Mouse (Mus musculus): Measurements from ENCODE around the gene Sept1. TPM values are rescaled to one million over a fixed set of nuclear protein-coding genes. Genes with fewer than 3 reads are reported as not detected.
A peak's percentile ranks its signal among the peaks of the same experiment; 100 is the strongest.

The Sept1 gene
- polyA plus RNA-seq (2016; fragmentation: Nextera tagmentation; extraction: Ambion mirVana): 22.1 and 28.2 TPM in 2 replicates

GRCm38 (mm10) chr7:127232622-127233367, at the start of gene Sept1, which contains the start of gene Zfp553:
Gene Sept1 (minus strand): TSS chr7:127233130.
Gene Zfp553 (plus strand): TSS chr7:127233061.
- Histone ChIP-seq H3K27me3 (replicated peaks) (no peaks in the 10 kb centered on the region), H3K9ac (peak within 1 kb of the TSS; percentile 90), H3K27ac (ENCODE audit: poor library complexity, severe bottlenecking) (peak within 1 kb of the TSS; percentile 97), H3K9me3 (replicated peaks) (no peaks in the 10 kb centered on the region), H3K4me3 (peak within 1 kb of the TSS; percentile 71), H3K36me3 (peaks cover 50% of the 10 kb centered on the region), H3K4me2 (peak within 1 kb of the TSS; percentile 76), H3K4me1 (replicated peaks) (peaks cover 32% of the 10 kb centered on the region)
- WGBS: under 1% methylated on average over 64 of the region's 64 CpGs
- ATAC-seq (ENCODE audit: insufficient number of reproducible peaks, low FRiP score): peak; percentile 88

- no peak overlapping the region for H3K27ac ChIP-seq (ENCODE audit: poor library complexity, severe bottlenecking)
- H3K4me1 ChIP-seq (replicated peaks): peaks cover 10% of the 10 kb centered on the region; the same call in 1 of the 2 replicates
- no peak overlapping the region for H3K4me3 ChIP-seq
- no peak overlapping the region for H3K4me2 ChIP-seq
- 86% methylated on average over 2 of the region's 2 CpGs for WGBS
- ATAC-seq (ENCODE audit: insufficient number of reproducible peaks, low FRiP score): no peak
- H3K9ac ChIP-seq: no peak overlapping the region
- H3K27me3 ChIP-seq (replicated peaks): no peaks in the 10 kb centered on the region
- H3K36me3 ChIP-seq: no peaks in the 10 kb centered on the region
- H3K9me3 ChIP-seq (replicated peaks): peaks cover 7% of the 10 kb centered on the region; the same call in 1 of the 2 replicates
Measured at GRCm38 (mm10) chr7:127282190-127282589, 49.3 kb upstream of the Sept1 start.

- Histone ChIP-seq H3K9me3 (replicated peaks) (no peaks in the 10 kb centered on the region), H3K4me3 (no peak overlapping the region), H3K36me3 (no peaks in the 10 kb centered on the region), H3K27ac (ENCODE audit: poor library complexity, severe bottlenecking) (peak overlapping the region; percentile 4; the same call in 1 of the 2 replicates), H3K4me1 (replicated peaks) (peaks cover 10% of the 10 kb centered on the region; the same call in 1 of the 2 replicates), H3K27me3 (replicated peaks) (no peaks in the 10 kb centered on the region), H3K4me2 (no peak overlapping the region), H3K9ac (no peak overlapping the region)
- WGBS: 41% methylated on average over 4 of the region's 4 CpGs
- ATAC-seq (ENCODE audit: insufficient number of reproducible peaks, low FRiP score): no peak
Measured at GRCm38 (mm10) chr7:127281114-127281513, 48.2 kb upstream of the Sept1 start.

- WGBS: 45% methylated on average over 3 of the region's 3 CpGs
- no peak overlapping the region for H3K4me3 ChIP-seq
- no peak overlapping the region for H3K9ac ChIP-seq
- no peaks in the 10 kb centered on the region for H3K27me3 ChIP-seq (replicated peaks)
- peaks cover 10% of the 10 kb centered on the region; the same call in 1 of the 2 replicates for H3K4me1 ChIP-seq (replicated peaks)
- no peak overlapping the region for H3K4me2 ChIP-seq
- H3K27ac ChIP-seq (ENCODE audit: poor library complexity, severe bottlenecking): no peak overlapping the region
- no peak for ATAC-seq (ENCODE audit: insufficient number of reproducible peaks, low FRiP score)
- no peaks in the 10 kb centered on the region for H3K9me3 ChIP-seq (replicated peaks)
- no peaks in the 10 kb centered on the region for H3K36me3 ChIP-seq
Measured at GRCm38 (mm10) chr7:127280092-127280491, 47.2 kb upstream of the Sept1 start.

GRCm38 (mm10) chr7:127278311-127278710, 45.4 kb upstream of the Sept1 start:
- Histone ChIP-seq H3K4me1 (replicated peaks) (peaks cover 11% of the 10 kb centered on the region; the same call in 1 of the 2 replicates), H3K9me3 (replicated peaks) (no peaks in the 10 kb centered on the region), H3K4me2 (no peak overlapping the region), H3K27me3 (replicated peaks) (no peaks in the 10 kb centered on the region), H3K27ac (ENCODE audit: poor library complexity, severe bottlenecking) (no peak overlapping the region), H3K36me3 (no peaks in the 10 kb centered on the region), H3K4me3 (no peak overlapping the region), H3K9ac (no peak overlapping the region)
- ATAC-seq (ENCODE audit: insufficient number of reproducible peaks, low FRiP score): no peak
- 22% methylated on average over 8 of the region's 8 CpGs for WGBS

GRCm38 (mm10) chr7:127276519-127276961, 43.6 kb upstream of the Sept1 start:
- Histone ChIP-seq H3K4me1 (replicated peaks) (peaks cover 22% of the 10 kb centered on the region), H3K4me2 (no peak overlapping the region)
- ATAC-seq (ENCODE audit: insufficient number of reproducible peaks, low FRiP score): no peak

GRCm38 (mm10) chr7:127273925-127274789, 41.2 kb upstream of the Sept1 start, which contains the start of gene Sephs2:
Gene Sephs2 (minus strand): TSS chr7:127274055.
- Histone ChIP-seq H3K4me1 (replicated peaks) (peaks cover 12% of the 10 kb centered on the region), H3K4me3 (peak within 1 kb of the TSS; percentile 79), H3K36me3 (peaks cover 28% of the 10 kb centered on the region), H3K9ac (peak within 1 kb of the TSS; percentile 92), H3K9me3 (replicated peaks) (0 out of 2 replicates have a peak, but pooled peaks cover under 1% of the 10 kb centered on the region), H3K27me3 (replicated peaks) (no peaks in the 10 kb centered on the region), H3K27ac (ENCODE audit: poor library complexity, severe bottlenecking) (peak within 1 kb of the TSS; percentile 74), H3K4me2 (peak within 1 kb of the TSS; percentile 74)
- ATAC-seq (ENCODE audit: insufficient number of reproducible peaks, low FRiP score): peak; percentile 93
- WGBS: 3% methylated on average over 39 of the region's 39 CpGs

More at GRCm38 (mm10) chr7:127276519-127276961, 43.6 kb upstream of the Sept1 start:
- Histone ChIP-seq H3K27me3 (replicated peaks) (no peaks in the 10 kb centered on the region), H3K36me3 (peaks cover 8% of the 10 kb centered on the region), H3K27ac (ENCODE audit: poor library complexity, severe bottlenecking) (no peak overlapping the region), H3K4me3 (no peak overlapping the region), H3K9me3 (replicated peaks) (no peaks in the 10 kb centered on the region), H3K9ac (no peak overlapping the region)
- WGBS: 71% methylated on average over 5 of the region's 5 CpGs

GRCm38 (mm10) chr7:127273118-127273923, 40.4 kb upstream of the Sept1 start:
- Histone ChIP-seq H3K36me3 (peaks cover 30% of the 10 kb centered on the region), H3K4me2 (peak overlapping the region; percentile 74), H3K9me3 (replicated peaks) (peaks cover 3% of the 10 kb centered on the region; the same call in 1 of the 2 replicates), H3K4me1 (replicated peaks) (peaks cover 12% of the 10 kb centered on the region), H3K9ac (peak overlapping the region; percentile 92), H3K27me3 (replicated peaks) (no peaks in the 10 kb centered on the region), H3K4me3 (peak overlapping the region; percentile 79), H3K27ac (ENCODE audit: poor library complexity, severe bottlenecking) (peak overlapping the region; percentile 74)
- ATAC-seq (ENCODE audit: insufficient number of reproducible peaks, low FRiP score): peak; percentile 75
- 11% methylated on average over 50 of the region's 50 CpGs for WGBS

GRCm38 (mm10) chr7:127272566-127272965, 39.6 kb upstream of the Sept1 start:
- WGBS: 95% methylated on average over 15 of the region's 15 CpGs
- Histone ChIP-seq H3K27me3 (replicated peaks) (no peaks in the 10 kb centered on the region), H3K9ac (no peak overlapping the region)

GRCm38 (mm10) chr7:127271093-127271492, 38.2 kb upstream of the Sept1 start:
- Histone ChIP-seq H3K9ac (no peak overlapping the region), H3K27me3 (replicated peaks) (no peaks in the 10 kb centered on the region), H3K4me1 (replicated peaks) (peaks cover 12% of the 10 kb centered on the region), H3K4me2 (no peak overlapping the region), H3K4me3 (no peak overlapping the region), H3K27ac (ENCODE audit: poor library complexity, severe bottlenecking) (no peak overlapping the region), H3K36me3 (peaks cover 30% of the 10 kb centered on the region), H3K9me3 (replicated peaks) (peaks cover 3% of the 10 kb centered on the region; the same call in 1 of the 2 replicates)
- no peak for ATAC-seq (ENCODE audit: insufficient number of reproducible peaks, low FRiP score)
- WGBS: 94% methylated on average over 4 of the region's 4 CpGs

More at GRCm38 (mm10) chr7:127272566-127272965, 39.6 kb upstream of the Sept1 start:
- H3K27ac ChIP-seq (ENCODE audit: poor library complexity, severe bottlenecking): no peak overlapping the region
- peaks cover 30% of the 10 kb centered on the region for H3K36me3 ChIP-seq
- no peak for ATAC-seq (ENCODE audit: insufficient number of reproducible peaks, low FRiP score)
- H3K4me3 ChIP-seq: peak overlapping the region; percentile 79
- H3K4me1 ChIP-seq (replicated peaks): peaks cover 12% of the 10 kb centered on the region
- H3K4me2 ChIP-seq: peak overlapping the region; percentile 74
- peaks cover 3% of the 10 kb centered on the region; the same call in 1 of the 2 replicates for H3K9me3 ChIP-seq (replicated peaks)

All from heart, embryonic 12.5 days (tissue).